Mouse (Mus musculus): ENCODE measurements at regions not wholly inside any gene's neighbourhood (a gene's known extent, or its start where the extent isn't known, plus 50 kb on each side); places are given as distances from the start of the nearest gene placed in this dataset.

- H3K9me3 ChIP-seq (ENCODE audit: control insufficient read depth): no peaks in the 10 kb centered on the region
- H3K27me3 ChIP-seq (replicated peaks; ENCODE audit: control insufficient read depth, insufficient read depth, low read length): no peaks in the 10 kb centered on the region
- WGBS: 82% methylated on average over 6 of the region's 6 CpGs
- no peak for TF ChIP-seq CTCF (IDR thresholded peaks at IDR 0.05; ENCODE audit: low read depth)
- no peaks in the 10 kb centered on the region for H3K4me1 ChIP-seq (replicated peaks; ENCODE audit: control insufficient read depth, insufficient read depth, low read length)
- no peak for ATAC-seq
- no peaks in the 10 kb centered on the region for H3K36me3 ChIP-seq (ENCODE audit: control insufficient read depth, insufficient read depth)
- no peak overlapping the region for H3K27ac ChIP-seq (ENCODE audit: low read depth, low read length)
- H3K4me3 ChIP-seq (ENCODE audit: low read depth, low read length): no peak overlapping the region
- H3K9ac ChIP-seq (ENCODE audit: low read depth, low read length): no peak overlapping the region
- no peak overlapping the region for H3K4me2 ChIP-seq (replicated peaks; ENCODE audit: low read depth)
Measured at GRCm38 (mm10) chr1:185699758-185700157, 245.1 kb downstream of the Slc30a10 start.

- ATAC-seq: no peak
- no peak overlapping the region for H3K4me3 ChIP-seq (ENCODE audit: low read depth, low read length)
- 70% methylated on average over 2 of the region's 2 CpGs for WGBS
Measured at GRCm38 (mm10) chr1:185726324-185726723, 271.7 kb downstream of the Slc30a10 start.

GRCm38 (mm10) chr1:185726811-185727210 lies 272.2 kb downstream of the Slc30a10 start:
- no peak overlapping the region for H3K4me3 ChIP-seq (ENCODE audit: low read depth, low read length)
- no peak overlapping the region for H3K4me2 ChIP-seq (replicated peaks; ENCODE audit: low read depth)
- no peak for ATAC-seq
- no peak overlapping the region for H3K27ac ChIP-seq (ENCODE audit: low read depth, low read length)
- no peaks in the 10 kb centered on the region for H3K27me3 ChIP-seq (replicated peaks; ENCODE audit: control insufficient read depth, insufficient read depth, low read length)
- H3K4me1 ChIP-seq (replicated peaks; ENCODE audit: control insufficient read depth, insufficient read depth, low read length): no peaks in the 10 kb centered on the region
- H3K9me3 ChIP-seq (ENCODE audit: control insufficient read depth): no peaks in the 10 kb centered on the region
- H3K9ac ChIP-seq (ENCODE audit: low read depth, low read length): no peak overlapping the region
- TF ChIP-seq CTCF (IDR thresholded peaks at IDR 0.05; ENCODE audit: low read depth): no peak
- H3K36me3 ChIP-seq (ENCODE audit: control insufficient read depth, insufficient read depth): no peaks in the 10 kb centered on the region

More at GRCm38 (mm10) chr1:185726324-185726723, 271.7 kb downstream of the Slc30a10 start:
- Histone ChIP-seq H3K9me3 (ENCODE audit: control insufficient read depth) (no peaks in the 10 kb centered on the region), H3K9ac (ENCODE audit: low read depth, low read length) (no peak overlapping the region), H3K4me2 (replicated peaks; ENCODE audit: low read depth) (no peak overlapping the region), H3K27ac (ENCODE audit: low read depth, low read length) (no peak overlapping the region), H3K4me1 (replicated peaks; ENCODE audit: control insufficient read depth, insufficient read depth, low read length) (no peaks in the 10 kb centered on the region), H3K36me3 (ENCODE audit: control insufficient read depth, insufficient read depth) (no peaks in the 10 kb centered on the region), H3K27me3 (replicated peaks; ENCODE audit: control insufficient read depth, insufficient read depth, low read length) (no peaks in the 10 kb centered on the region)
- no peak for TF ChIP-seq CTCF (IDR thresholded peaks at IDR 0.05; ENCODE audit: low read depth)

GRCm38 (mm10) chr1:185727749-185728148 lies 273.1 kb downstream of the Slc30a10 start:
- no peaks in the 10 kb centered on the region for H3K27me3 ChIP-seq (replicated peaks; ENCODE audit: control insufficient read depth, insufficient read depth, low read length)
- TF ChIP-seq CTCF (IDR thresholded peaks at IDR 0.05; ENCODE audit: low read depth): no peak
- H3K9me3 ChIP-seq (ENCODE audit: control insufficient read depth): no peaks in the 10 kb centered on the region
- WGBS: 66% methylated on average over 4 of the region's 4 CpGs
- no peaks in the 10 kb centered on the region for H3K36me3 ChIP-seq (ENCODE audit: control insufficient read depth, insufficient read depth)
- no peak overlapping the region for H3K4me3 ChIP-seq (ENCODE audit: low read depth, low read length)
- no peak overlapping the region for H3K4me2 ChIP-seq (replicated peaks; ENCODE audit: low read depth)
- no peak overlapping the region for H3K27ac ChIP-seq (ENCODE audit: low read depth, low read length)
- H3K9ac ChIP-seq (ENCODE audit: low read depth, low read length): no peak overlapping the region
- H3K4me1 ChIP-seq (replicated peaks; ENCODE audit: control insufficient read depth, insufficient read depth, low read length): no peaks in the 10 kb centered on the region
- no peak for ATAC-seq

- no peaks in the 10 kb centered on the region for H3K27me3 ChIP-seq (replicated peaks; ENCODE audit: control insufficient read depth, insufficient read depth, low read length)
- no peak overlapping the region for H3K27ac ChIP-seq (ENCODE audit: low read depth, low read length)
- no peak overlapping the region for H3K4me3 ChIP-seq (ENCODE audit: low read depth, low read length)
- ATAC-seq: no peak
- WGBS: 66% methylated on average over 3 of the region's 3 CpGs
- no peak overlapping the region for H3K9ac ChIP-seq (ENCODE audit: low read depth, low read length)
- H3K36me3 ChIP-seq (ENCODE audit: control insufficient read depth, insufficient read depth): no peaks in the 10 kb centered on the region
- no peaks in the 10 kb centered on the region for H3K9me3 ChIP-seq (ENCODE audit: control insufficient read depth)
- H3K4me1 ChIP-seq (replicated peaks; ENCODE audit: control insufficient read depth, insufficient read depth, low read length): no peaks in the 10 kb centered on the region
- H3K4me2 ChIP-seq (replicated peaks; ENCODE audit: low read depth): no peak overlapping the region
- no peak for TF ChIP-seq CTCF (IDR thresholded peaks at IDR 0.05; ENCODE audit: low read depth)
Measured at GRCm38 (mm10) chr1:185728406-185728805, 273.8 kb downstream of the Slc30a10 start.

GRCm38 (mm10) chr1:185731062-185731461 lies 276.4 kb downstream of the Slc30a10 start:
- 60% methylated on average over 9 of the region's 9 CpGs for WGBS
- no peak for TF ChIP-seq CTCF (IDR thresholded peaks at IDR 0.05; ENCODE audit: low read depth)
- Histone ChIP-seq H3K27me3 (replicated peaks; ENCODE audit: control insufficient read depth, insufficient read depth, low read length) (no peaks in the 10 kb centered on the region), H3K27ac (ENCODE audit: low read depth, low read length) (no peak overlapping the region), H3K4me2 (replicated peaks; ENCODE audit: low read depth) (no peak overlapping the region), H3K4me3 (ENCODE audit: low read depth, low read length) (no peak overlapping the region), H3K9ac (ENCODE audit: low read depth, low read length) (no peak overlapping the region), H3K4me1 (replicated peaks; ENCODE audit: control insufficient read depth, insufficient read depth, low read length) (no peaks in the 10 kb centered on the region), H3K36me3 (ENCODE audit: control insufficient read depth, insufficient read depth) (no peaks in the 10 kb centered on the region), H3K9me3 (ENCODE audit: control insufficient read depth) (no peaks in the 10 kb centered on the region)
- ATAC-seq: no peak

- no peak for ATAC-seq
- Histone ChIP-seq H3K4me3 (ENCODE audit: low read depth, low read length) (no peak overlapping the region), H3K27ac (ENCODE audit: low read depth, low read length) (no peak overlapping the region), H3K9me3 (ENCODE audit: control insufficient read depth) (no peaks in the 10 kb centered on the region), H3K27me3 (replicated peaks; ENCODE audit: control insufficient read depth, insufficient read depth, low read length) (no peaks in the 10 kb centered on the region), H3K9ac (ENCODE audit: low read depth, low read length) (no peak overlapping the region), H3K36me3 (ENCODE audit: control insufficient read depth, insufficient read depth) (no peaks in the 10 kb centered on the region), H3K4me1 (replicated peaks; ENCODE audit: control insufficient read depth, insufficient read depth, low read length) (no peaks in the 10 kb centered on the region), H3K4me2 (replicated peaks; ENCODE audit: low read depth) (no peak overlapping the region)
- TF ChIP-seq CTCF (IDR thresholded peaks at IDR 0.05; ENCODE audit: low read depth): no peak
- WGBS: 62% methylated on average over 2 of the region's 2 CpGs
Measured at GRCm38 (mm10) chr1:185736773-185737172, 282.1 kb downstream of the Slc30a10 start.

Measured in intestine, postnatal 0 days (tissue).